Mouse (Mus musculus) forebrain, postnatal 0 days (tissue): ENCODE data around the gene Atn1. TPM values are rescaled to one million over a fixed set of nuclear protein-coding genes. Genes with fewer than 3 reads are reported as not detected.

Source experiments
- ATAC-seq: fragments of 200-750 bp; cut with Nextera tagmentation; 2 replicates; pipeline ENCODE4 v1.8.0; 2017; ENCODE audit warnings: mild to moderate bottlenecking, moderate library complexity
- DNase-seq: peaks from one replicate; pipeline ENCODE4 v3.0.0-alpha.2; 2015
- H3K27ac ChIP-seq: fragments of 300-500 bp; sonication (generic); 2 replicates; pipeline ENCODE4 v1.5.1; 2014; ENCODE audit warnings: low read depth, mild to moderate bottlenecking, antibody characterized with exemption, low read length, moderate library complexity, mixed read lengths
- H3K27me3 ChIP-seq: fragments of 300-500 bp; sonication (generic); 2 replicates; pipeline ENCODE4 v1.6.1; 2014; ENCODE audit warnings: mild to moderate bottlenecking, low read length, mixed read lengths; ENCODE audit not compliant: insufficient read depth
- H3K36me3 ChIP-seq: fragments of 300-500 bp; sonication (generic); 2 replicates; pipeline ENCODE4 v1.6.1; 2014; ENCODE audit warnings: mild to moderate bottlenecking, moderate library complexity; ENCODE audit not compliant: insufficient read depth
- H3K4me1 ChIP-seq: fragments of 300-500 bp; sonication (generic); 2 replicates; pipeline ENCODE4 v1.6.1; 2014; ENCODE audit warnings: antibody characterized with exemption; ENCODE audit not compliant: insufficient read depth
- H3K4me2 ChIP-seq: fragments of 300-500 bp; sonication (generic); 2 replicates; pipeline ENCODE4 v1.6.1; 2014; ENCODE audit warnings: low read depth, mild to moderate bottlenecking, moderate library complexity
- H3K4me3 ChIP-seq: fragments of 300-500 bp; sonication (generic); 2 replicates; pipeline ENCODE4 v1.5.1; 2014; ENCODE audit warnings: low read depth, low read length, mixed read lengths
- H3K9ac ChIP-seq: fragments of 300-500 bp; sonication (generic); 2 replicates; pipeline ENCODE4 v1.6.1; 2014; ENCODE audit warnings: mild to moderate bottlenecking
- H3K9me3 ChIP-seq: fragments of 300-500 bp; sonication (generic); 2 replicates; pipeline ENCODE4 v1.6.1; 2016; ENCODE audit warnings: low read length
- CTCF ChIP-seq: sonication (generic); IDR thresholded peaks from 2 replicates; pipeline ENCODE4 v1.5.1; 2016; ENCODE audit warnings: antibody characterized with exemption, control low read depth, low read depth
- WGBS: fragments of 180-500 bp; shearing (Covaris S2); extraction: QIAGEN DNeasy Blood & Tissue Kit; methylation state at CpG from one replicate; pipeline ENCODE4 v1.1.7; 2014; 5-methylcytosine and 5-hydroxymethylcytosine counted together
- polyA plus RNA-seq: library from polyadenylated mRNA; unstranded; fragments of >200 nt; fragmentation: Nextera tagmentation; extraction: Ambion mirVana; gene quantifications from 2 replicates; pipeline ENCODE4 v1.2.1, GENCODE M21; 2015
- total RNA-seq: library from RNA; depleted of rRNA; stranded (reverse); fragments of >200 nt; gene quantifications from 2 replicates; pipeline ENCODE4 v1.2.3, GENCODE M21; 2014

Gene Atn1
- total and polyA plus RNA-seq, 2 experiments from 2014 or later: 15.0 to 24.2 TPM

DNA sequence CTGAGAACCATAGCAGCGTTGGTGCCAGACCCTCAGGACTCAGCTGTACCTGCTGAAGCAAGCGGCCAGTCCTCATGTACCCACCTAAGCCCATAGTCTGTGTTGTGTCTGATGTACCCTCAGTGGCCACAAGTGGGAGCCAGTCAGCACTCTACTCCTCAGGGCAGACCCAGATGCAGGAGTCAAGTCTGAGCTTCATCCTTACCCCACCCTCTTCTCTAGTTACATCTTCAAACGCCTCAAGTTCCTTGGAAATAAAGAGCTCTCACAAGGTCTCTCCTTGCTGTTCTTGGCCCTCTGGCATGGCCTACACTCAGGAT lies 53.6 kb downstream of the Atn1 start:
- no peak overlapping the region for H3K27ac ChIP-seq
- H3K4me2 ChIP-seq: no peak overlapping the region
- peak; percentile 83 for TF ChIP-seq CTCF
- H3K36me3 ChIP-seq: peaks cover 71% of the 10 kb centered on the region
- H3K9ac ChIP-seq: no peak overlapping the region
- peak; percentile 59 for DNase-seq
- H3K4me3 ChIP-seq: no peak overlapping the region
- no peaks in the 10 kb centered on the region for H3K4me1 ChIP-seq
- no peaks in the 10 kb centered on the region for H3K9me3 ChIP-seq
- ATAC-seq: peak; percentile 79
- H3K27me3 ChIP-seq: no peaks in the 10 kb centered on the region
- 54% methylated on average over 3 of the region's 3 CpGs for WGBS

DNA sequence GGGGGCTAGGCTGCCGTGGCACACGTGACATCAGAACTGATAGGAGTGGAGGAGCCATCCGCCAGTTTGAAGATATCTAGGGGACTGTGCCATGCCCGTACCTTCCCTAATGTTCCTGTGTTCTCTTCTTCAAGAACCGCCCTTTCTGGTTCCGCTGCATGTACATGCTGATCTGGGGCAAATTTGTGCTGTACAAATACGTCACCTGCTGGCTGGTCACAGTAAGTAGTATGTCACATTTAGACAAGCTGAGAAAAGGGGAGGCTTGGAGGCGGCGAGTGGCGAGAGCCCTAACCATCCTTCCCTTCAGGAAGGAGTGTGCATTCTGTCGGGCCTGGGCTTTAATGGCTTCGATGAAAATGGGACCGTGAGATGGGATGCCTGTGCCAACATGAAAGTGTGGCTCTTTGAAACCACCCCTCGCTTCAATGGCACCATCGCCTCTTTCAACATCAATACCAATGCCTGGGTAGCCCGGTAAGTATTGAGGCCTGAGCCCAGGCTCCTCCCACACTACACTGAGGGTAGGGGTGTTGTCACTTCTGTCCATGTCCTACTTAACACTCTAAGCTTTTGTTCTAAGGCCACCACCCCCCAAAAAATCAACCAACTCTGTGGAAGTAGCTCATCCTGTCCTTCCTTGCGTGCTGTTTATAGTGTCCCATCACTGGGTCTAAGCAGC lies 54.1 kb downstream of the Atn1 start:
- Histone ChIP-seq H3K4me3 (no peak overlapping the region), H3K9me3 (no peaks in the 10 kb centered on the region), H3K27ac (no peak overlapping the region), H3K27me3 (no peaks in the 10 kb centered on the region), H3K4me1 (no peaks in the 10 kb centered on the region), H3K36me3 (peaks cover 67% of the 10 kb centered on the region), H3K4me2 (no peak overlapping the region), H3K9ac (no peak overlapping the region)
- ATAC-seq (peak; percentile 14; the same call in 1 of the 2 replicates), DNase-seq (no peak)
- TF ChIP-seq CTCF: no peak
- WGBS: 92% methylated on average over 17 of the region's 17 CpGs

DNA sequence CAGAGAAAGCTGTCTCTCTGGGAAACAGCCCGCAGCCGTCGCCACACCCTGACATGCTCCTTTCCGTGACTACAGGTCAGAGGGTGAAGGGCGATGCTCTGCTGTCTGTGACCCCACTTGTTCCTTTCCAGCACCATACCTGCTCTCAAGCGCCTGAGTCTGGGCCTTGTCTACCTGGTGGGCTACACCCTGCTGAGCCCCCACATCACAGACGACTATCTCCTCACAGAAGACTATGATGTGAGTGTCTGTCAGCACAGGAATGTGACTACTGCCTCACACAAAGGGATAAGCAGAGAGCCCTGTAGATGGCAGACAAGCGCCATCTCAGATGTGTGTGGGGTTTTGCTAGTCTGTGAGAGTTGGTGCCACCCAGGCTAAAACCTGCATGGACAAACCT lies 55.0 kb downstream of the Atn1 start:
- Histone ChIP-seq H3K27ac (no peak overlapping the region), H3K36me3 (peaks cover 66% of the 10 kb centered on the region), H3K9me3 (no peaks in the 10 kb centered on the region), H3K4me3 (no peak overlapping the region), H3K9ac (no peak overlapping the region), H3K4me2 (no peak overlapping the region), H3K4me1 (no peaks in the 10 kb centered on the region), H3K27me3 (no peaks in the 10 kb centered on the region)
- TF ChIP-seq CTCF: peak; percentile 53
- DNase-seq (peak; percentile 31), ATAC-seq (peak; percentile 28; the same call in 1 of the 2 replicates)
- WGBS: 78% methylated on average over 8 of the region's 8 CpGs

DNA sequence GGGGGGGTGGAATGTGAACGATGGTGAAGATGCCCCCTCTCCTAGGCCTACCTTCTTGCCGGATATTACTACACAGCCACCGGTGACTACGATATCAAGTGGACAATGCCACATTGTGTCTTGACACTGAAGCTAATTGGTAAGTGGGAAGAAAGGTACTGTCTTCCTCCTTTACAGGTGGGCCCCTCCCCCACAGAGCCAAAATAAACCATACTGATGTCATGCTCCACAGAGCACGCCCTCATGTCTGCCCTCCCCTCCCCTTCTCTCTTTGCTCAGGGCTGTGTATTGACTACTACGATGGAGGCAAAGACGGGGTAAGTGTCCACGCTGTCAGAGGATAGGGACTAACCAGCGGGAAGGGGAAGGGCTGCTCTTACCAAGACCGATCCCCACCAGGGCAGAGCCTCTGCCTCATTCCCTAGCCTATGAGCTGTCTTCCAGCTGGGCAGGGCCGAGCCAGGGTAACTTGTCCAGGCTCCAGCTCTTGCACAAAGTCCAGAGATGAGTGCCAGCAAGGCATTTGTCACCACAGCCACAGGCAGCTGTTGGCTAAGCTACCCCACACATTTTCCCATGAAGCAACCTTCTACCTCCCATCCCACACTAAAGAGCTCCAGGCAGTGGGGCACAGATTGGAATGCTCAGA lies 56.2 kb downstream of the Atn1 start:
- ATAC-seq (peak; percentile 23; the same call in 1 of the 2 replicates), DNase-seq (no peak)
- no peak overlapping the region for H3K4me3 ChIP-seq
- no peaks in the 10 kb centered on the region for H3K4me1 ChIP-seq
- H3K9me3 ChIP-seq: no peaks in the 10 kb centered on the region
- WGBS: 83% methylated on average over 11 of the region's 11 CpGs
- no peak overlapping the region for H3K4me2 ChIP-seq
- H3K27me3 ChIP-seq: no peaks in the 10 kb centered on the region
- TF ChIP-seq CTCF: no peak
- H3K36me3 ChIP-seq: peaks cover 55% of the 10 kb centered on the region
- no peak overlapping the region for H3K27ac ChIP-seq
- no peak overlapping the region for H3K9ac ChIP-seq

DNA sequence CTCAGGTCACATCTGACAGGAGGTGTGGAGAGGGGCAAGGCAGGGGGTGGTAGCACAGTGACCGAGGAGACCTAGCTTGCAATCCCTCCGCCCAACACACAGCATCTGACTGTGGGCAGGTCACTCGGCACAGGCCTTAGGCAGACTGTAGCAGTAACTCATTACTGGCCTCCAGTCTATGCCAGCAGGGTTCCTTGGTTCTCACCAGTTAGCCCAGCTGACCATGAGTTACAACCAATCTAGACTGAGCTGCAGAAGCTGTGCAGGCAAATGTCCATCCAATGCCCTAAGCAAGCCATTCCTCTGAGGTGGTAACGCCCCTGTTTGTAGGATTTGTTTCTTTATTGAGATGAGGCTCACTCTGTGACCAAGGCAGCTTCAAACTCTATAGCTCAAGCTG lies 57.0 kb downstream of the Atn1 start:
- no peak overlapping the region for H3K4me2 ChIP-seq
- DNase-seq: no peak
- H3K36me3 ChIP-seq: peaks cover 48% of the 10 kb centered on the region
- no peak overlapping the region for H3K27ac ChIP-seq
- H3K9me3 ChIP-seq: no peaks in the 10 kb centered on the region
- H3K4me3 ChIP-seq: no peak overlapping the region
- WGBS: 87% methylated on average over 4 of the region's 4 CpGs
- H3K27me3 ChIP-seq: no peaks in the 10 kb centered on the region
- H3K9ac ChIP-seq: no peak overlapping the region
- no peaks in the 10 kb centered on the region for H3K4me1 ChIP-seq
- no peak for ATAC-seq
- TF ChIP-seq CTCF: no peak

DNA sequence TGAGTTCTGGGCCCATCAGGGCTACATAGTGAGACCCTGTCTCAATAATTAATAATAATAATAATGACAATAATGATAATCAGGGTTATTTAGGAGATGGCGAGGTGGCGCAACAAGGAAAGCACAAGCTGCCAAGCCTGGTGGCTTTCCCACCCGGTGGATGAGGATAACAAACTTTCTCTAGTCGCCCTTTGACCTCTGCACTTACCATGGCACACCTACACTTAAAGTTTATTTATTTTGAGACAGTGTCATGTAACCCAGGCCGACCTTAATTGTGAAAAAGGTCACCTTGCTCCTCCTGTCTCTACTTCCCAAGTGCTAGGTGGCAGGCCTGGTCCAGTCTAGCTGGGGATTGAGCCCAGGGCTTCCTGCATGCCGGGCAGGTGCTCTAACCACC lies 57.6 kb downstream of the Atn1 start:
- DNase-seq (no peak), ATAC-seq (no peak)
- TF ChIP-seq CTCF: no peak
- Histone ChIP-seq H3K27me3 (no peaks in the 10 kb centered on the region), H3K27ac (no peak overlapping the region), H3K9ac (no peak overlapping the region), H3K9me3 (no peaks in the 10 kb centered on the region), H3K36me3 (peaks cover 42% of the 10 kb centered on the region), H3K4me1 (no peaks in the 10 kb centered on the region), H3K4me3 (no peak overlapping the region), H3K4me2 (no peak overlapping the region)
- WGBS: 93% methylated on average over 6 of the region's 6 CpGs

DNA sequence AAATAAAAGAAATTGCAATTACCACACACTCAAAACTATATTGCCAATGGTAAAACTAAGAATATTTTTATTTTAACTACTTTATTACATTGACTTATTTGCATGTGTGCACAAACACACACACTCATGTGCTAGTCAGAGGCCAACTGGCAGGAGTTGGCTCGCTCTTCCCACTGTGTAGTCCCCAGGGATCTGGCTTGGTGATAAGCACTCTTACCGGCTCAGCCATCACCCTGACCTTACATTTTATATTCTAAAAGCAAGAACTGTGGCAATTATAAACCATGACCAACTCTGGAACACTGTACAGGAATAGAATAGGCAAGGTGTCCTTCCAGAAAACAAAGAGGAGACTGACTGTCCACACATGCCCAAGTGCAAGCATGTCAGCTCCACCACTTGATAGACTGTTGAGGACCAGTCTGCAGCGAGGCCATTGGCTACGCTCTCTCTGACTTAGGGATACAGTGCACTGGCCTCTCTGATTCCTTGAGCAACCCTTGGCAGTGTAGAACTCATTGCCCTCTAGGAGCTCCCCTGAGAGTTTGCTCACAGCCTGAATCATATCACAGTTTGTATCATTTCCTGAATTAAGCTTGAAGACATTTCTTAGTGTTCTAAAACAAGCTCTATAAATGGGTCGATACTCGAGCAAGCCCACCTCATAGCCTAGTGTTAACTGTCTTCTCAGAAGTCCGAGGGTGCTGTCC lies 59.7 kb downstream of the Atn1 start:
- Histone ChIP-seq H3K4me2 (no peak overlapping the region), H3K9ac (no peak overlapping the region), H3K9me3 (no peaks in the 10 kb centered on the region), H3K27ac (no peak overlapping the region), H3K4me3 (no peak overlapping the region), H3K4me1 (no peaks in the 10 kb centered on the region), H3K36me3 (peaks cover 20% of the 10 kb centered on the region), H3K27me3 (no peaks in the 10 kb centered on the region)
- 92% methylated on average over 7 of the region's 7 CpGs for WGBS
- DNase-seq: no peak
- TF ChIP-seq CTCF: no peak
- no peak for ATAC-seq
